Mouse (Mus musculus): Measurements from ENCODE around the gene Kcnd3. TPM values are rescaled to one million over a fixed set of nuclear protein-coding genes. Genes with fewer than 3 reads are reported as not detected.

Kcnd3 gene
- polyA plus RNA-seq, 1 experiment from 2014 or later: 0.58 TPM

- WGBS: 77% methylated on average over 2 of the region's 2 CpGs
- no peak overlapping the region for H3K27ac ChIP-seq
- peaks cover 24% of the 10 kb centered on the region for H3K27me3 ChIP-seq (ENCODE audit: insufficient read depth, poor library complexity, severe bottlenecking)
Measured at GRCm38 (mm10) chr3:105573156-105573555, 121.0 kb downstream of the Kcnd3 start.

GRCm38 (mm10) chr3:105578320-105578719, 126.2 kb downstream of the Kcnd3 start:
- H3K4me1 ChIP-seq: no peaks in the 10 kb centered on the region
- no peaks in the 10 kb centered on the region for H3K27me3 ChIP-seq (ENCODE audit: insufficient read depth, poor library complexity, severe bottlenecking)
- no peak overlapping the region for H3K4me3 ChIP-seq
- no peaks in the 10 kb centered on the region for H3K36me3 ChIP-seq
- H3K27ac ChIP-seq: no peak overlapping the region
- H3K9me3 ChIP-seq: no peaks in the 10 kb centered on the region
- no peak for DNase-seq (ENCODE audit: low spot score)
- 72% methylated on average over 3 of the region's 3 CpGs for WGBS

More at GRCm38 (mm10) chr3:105573156-105573555, 121.0 kb downstream of the Kcnd3 start:
- H3K4me3 ChIP-seq: no peak overlapping the region
- H3K36me3 ChIP-seq: no peaks in the 10 kb centered on the region
- no peaks in the 10 kb centered on the region for H3K9me3 ChIP-seq
- DNase-seq (ENCODE audit: low spot score): no peak
- 0 out of 2 replicates have a peak, but pooled peaks cover 3% of the 10 kb centered on the region for H3K4me1 ChIP-seq

GRCm38 (mm10) chr3:105581119-105581518, 129.0 kb downstream of the Kcnd3 start:
- Histone ChIP-seq H3K9me3 (no peaks in the 10 kb centered on the region), H3K36me3 (no peaks in the 10 kb centered on the region), H3K27me3 (ENCODE audit: insufficient read depth, poor library complexity, severe bottlenecking) (no peaks in the 10 kb centered on the region), H3K27ac (no peak overlapping the region), H3K4me1 (no peaks in the 10 kb centered on the region), H3K4me3 (no peak overlapping the region)
- DNase-seq (ENCODE audit: low spot score): no peak
- WGBS: 54% methylated on average over 6 of the region's 6 CpGs

GRCm38 (mm10) chr3:105585734-105586159, 133.6 kb downstream of the Kcnd3 start:
- H3K27ac ChIP-seq: no peak overlapping the region
- WGBS: 38% methylated on average over 4 of the region's 4 CpGs
- 0 out of 2 replicates have a peak, but pooled peaks cover 2% of the 10 kb centered on the region for H3K27me3 ChIP-seq (ENCODE audit: insufficient read depth, poor library complexity, severe bottlenecking)
- H3K36me3 ChIP-seq: no peaks in the 10 kb centered on the region
- H3K4me1 ChIP-seq: no peaks in the 10 kb centered on the region
- DNase-seq (ENCODE audit: low spot score): no peak
- no peak overlapping the region for H3K4me3 ChIP-seq
- no peaks in the 10 kb centered on the region for H3K9me3 ChIP-seq

GRCm38 (mm10) chr3:105590056-105590672, 138.0 kb downstream of the Kcnd3 start:
- peaks cover 9% of the 10 kb centered on the region; the same call in 1 of the 2 replicates for H3K27me3 ChIP-seq (ENCODE audit: insufficient read depth, poor library complexity, severe bottlenecking)
- H3K9me3 ChIP-seq: no peaks in the 10 kb centered on the region
- H3K36me3 ChIP-seq: no peaks in the 10 kb centered on the region
- 85% methylated on average over 15 of the region's 15 CpGs for WGBS
- H3K27ac ChIP-seq: no peak overlapping the region
- H3K4me3 ChIP-seq: no peak overlapping the region
- no peak for DNase-seq (ENCODE audit: low spot score)
- H3K4me1 ChIP-seq: 0 out of 2 replicates have a peak, but pooled peaks cover 3% of the 10 kb centered on the region

- H3K36me3 ChIP-seq: no peaks in the 10 kb centered on the region
- H3K4me3 ChIP-seq: no peak overlapping the region
- 83% methylated on average over 1 of the region's 1 CpGs for WGBS
- no peaks in the 10 kb centered on the region for H3K9me3 ChIP-seq
- peaks cover 9% of the 10 kb centered on the region; the same call in 1 of the 2 replicates for H3K27me3 ChIP-seq (ENCODE audit: insufficient read depth, poor library complexity, severe bottlenecking)
- H3K27ac ChIP-seq: no peak overlapping the region
- 0 out of 2 replicates have a peak, but pooled peaks cover 3% of the 10 kb centered on the region for H3K4me1 ChIP-seq
- DNase-seq (ENCODE audit: low spot score): no peak
Measured at GRCm38 (mm10) chr3:105591766-105592165, 139.6 kb downstream of the Kcnd3 start.

- WGBS: 50% methylated on average over 2 of the region's 2 CpGs
Measured at GRCm38 (mm10) chr3:105592246-105592645, 140.1 kb downstream of the Kcnd3 start.

GRCm38 (mm10) chr3:105600483-105600882, 148.4 kb downstream of the Kcnd3 start:
- WGBS: 77% methylated on average over 4 of the region's 4 CpGs
- Histone ChIP-seq H3K27ac (no peak overlapping the region), H3K36me3 (no peaks in the 10 kb centered on the region), H3K27me3 (ENCODE audit: insufficient read depth, poor library complexity, severe bottlenecking) (no peaks in the 10 kb centered on the region), H3K4me3 (no peak overlapping the region), H3K4me1 (no peaks in the 10 kb centered on the region), H3K9me3 (no peaks in the 10 kb centered on the region)
- no peak for DNase-seq (ENCODE audit: low spot score)

More at GRCm38 (mm10) chr3:105592246-105592645, 140.1 kb downstream of the Kcnd3 start:
- no peak overlapping the region for H3K4me3 ChIP-seq
- peaks cover 9% of the 10 kb centered on the region; the same call in 1 of the 2 replicates for H3K27me3 ChIP-seq (ENCODE audit: insufficient read depth, poor library complexity, severe bottlenecking)
- DNase-seq (ENCODE audit: low spot score): no peak
- H3K9me3 ChIP-seq: no peaks in the 10 kb centered on the region
- no peak overlapping the region for H3K27ac ChIP-seq
- H3K36me3 ChIP-seq: no peaks in the 10 kb centered on the region
- H3K4me1 ChIP-seq: 0 out of 2 replicates have a peak, but pooled peaks cover 3% of the 10 kb centered on the region

GRCm38 (mm10) chr3:105602966-105603365, 150.8 kb downstream of the Kcnd3 start:
- Histone ChIP-seq H3K9me3 (no peaks in the 10 kb centered on the region), H3K27ac (no peak overlapping the region), H3K36me3 (no peaks in the 10 kb centered on the region), H3K27me3 (ENCODE audit: insufficient read depth, poor library complexity, severe bottlenecking) (0 out of 2 replicates have a peak, but pooled peaks cover 4% of the 10 kb centered on the region), H3K4me3 (no peak overlapping the region), H3K4me1 (no peaks in the 10 kb centered on the region)
- no peak for DNase-seq (ENCODE audit: low spot score)
- WGBS: 76% methylated on average over 5 of the region's 5 CpGs

GRCm38 (mm10) chr3:105605726-105606125, 153.6 kb downstream of the Kcnd3 start:
- Histone ChIP-seq H3K9me3 (no peaks in the 10 kb centered on the region), H3K27ac (no peak overlapping the region), H3K36me3 (no peaks in the 10 kb centered on the region), H3K4me3 (no peak overlapping the region), H3K27me3 (ENCODE audit: insufficient read depth, poor library complexity, severe bottlenecking) (0 out of 2 replicates have a peak, but pooled peaks cover 4% of the 10 kb centered on the region), H3K4me1 (no peaks in the 10 kb centered on the region)
- 79% methylated on average over 5 of the region's 5 CpGs for WGBS
- no peak for DNase-seq (ENCODE audit: low spot score)

GRCm38 (mm10) chr3:105608857-105609256, 156.7 kb downstream of the Kcnd3 start:
- H3K9me3 ChIP-seq: no peaks in the 10 kb centered on the region
- no peak overlapping the region for H3K27ac ChIP-seq
- H3K36me3 ChIP-seq: no peaks in the 10 kb centered on the region
- H3K27me3 ChIP-seq (ENCODE audit: insufficient read depth, poor library complexity, severe bottlenecking): 0 out of 2 replicates have a peak, but pooled peaks cover 4% of the 10 kb centered on the region
- 73% methylated on average over 3 of the region's 3 CpGs for WGBS
- H3K4me1 ChIP-seq: no peaks in the 10 kb centered on the region
- no peak for DNase-seq (ENCODE audit: low spot score)
- H3K4me3 ChIP-seq: no peak overlapping the region

- H3K27ac ChIP-seq: no peak overlapping the region
- H3K4me3 ChIP-seq: no peak overlapping the region
- no peaks in the 10 kb centered on the region for H3K36me3 ChIP-seq
- no peak for DNase-seq (ENCODE audit: low spot score)
- H3K9me3 ChIP-seq: no peaks in the 10 kb centered on the region
- H3K27me3 ChIP-seq (ENCODE audit: insufficient read depth, poor library complexity, severe bottlenecking): 0 out of 2 replicates have a peak, but pooled peaks cover 4% of the 10 kb centered on the region
- no peaks in the 10 kb centered on the region for H3K4me1 ChIP-seq
- 80% methylated on average over 7 of the region's 7 CpGs for WGBS
Measured at GRCm38 (mm10) chr3:105611531-105612422, 159.6 kb downstream of the Kcnd3 start.

- WGBS: 71% methylated on average over 4 of the region's 4 CpGs
- no peak overlapping the region for H3K4me3 ChIP-seq
- H3K4me1 ChIP-seq: no peaks in the 10 kb centered on the region
- H3K9me3 ChIP-seq: no peaks in the 10 kb centered on the region
- H3K27ac ChIP-seq: no peak overlapping the region
- 0 out of 2 replicates have a peak, but pooled peaks cover 2% of the 10 kb centered on the region for H3K27me3 ChIP-seq (ENCODE audit: insufficient read depth, poor library complexity, severe bottlenecking)
- DNase-seq (ENCODE audit: low spot score): no peak
- H3K36me3 ChIP-seq: no peaks in the 10 kb centered on the region
Measured at GRCm38 (mm10) chr3:105612423-105612814, 160.3 kb downstream of the Kcnd3 start.
